Mouse (Mus musculus) midbrain, embryonic 16.5 days (tissue): ENCODE measurements around the gene Mmp15. TPM values are rescaled to one million over a fixed set of nuclear protein-coding genes. Genes with fewer than 3 reads are reported as not detected.

Source experiments
- ATAC-seq: fragments of 200-750 bp; cut with Nextera tagmentation; 2 replicates; pipeline ENCODE4 v1.8.0; 2017; ENCODE audit warnings: moderate TSS enrichment
- H3K27ac ChIP-seq: fragments of 300-500 bp; sonication (generic); 2 replicates; pipeline ENCODE4 v1.5.1; 2014; ENCODE audit warnings: mild to moderate bottlenecking, low read length, mixed read lengths
- H3K27me3 ChIP-seq: fragments of 300-500 bp; sonication (generic); 2 replicates; pipeline ENCODE4 v1.6.1; 2014; ENCODE audit warnings: low read depth, low read length, mixed read lengths; ENCODE audit not compliant: control insufficient read depth, insufficient read depth
- H3K36me3 ChIP-seq: fragments of 300-500 bp; sonication (generic); 2 replicates; pipeline ENCODE4 v1.6.1; 2014; ENCODE audit warnings: mild to moderate bottlenecking, low read length, moderate library complexity, mixed read lengths; ENCODE audit not compliant: control insufficient read depth, insufficient read depth
- H3K4me1 ChIP-seq: fragments of 300-500 bp; sonication (generic); 2 replicates; pipeline ENCODE4 v1.6.1; 2014; ENCODE audit warnings: mild to moderate bottlenecking, low read length, mixed read lengths; ENCODE audit not compliant: control insufficient read depth, insufficient read depth
- H3K4me2 ChIP-seq: fragments of 300-500 bp; sonication (generic); 2 replicates; pipeline ENCODE4 v1.6.1; 2014; ENCODE audit warnings: mild to moderate bottlenecking, low read length, mixed read lengths
- H3K4me3 ChIP-seq: fragments of 300-500 bp; sonication (generic); 2 replicates; pipeline ENCODE4 v1.5.1; 2014; ENCODE audit warnings: low read depth, mild to moderate bottlenecking, low read length, moderate library complexity, mixed read lengths
- H3K9ac ChIP-seq: fragments of 300-500 bp; sonication (generic); 2 replicates; pipeline ENCODE4 v1.6.1; 2014; ENCODE audit warnings: low read depth, low read length, mixed read lengths
- H3K9me3 ChIP-seq: fragments of 300-500 bp; sonication (generic); replicated peaks from 2 replicates; pipeline ENCODE4 v1.6.1; 2014; ENCODE audit warnings: mild to moderate bottlenecking, low read length, mixed read lengths; ENCODE audit not compliant: control insufficient read depth, poor library complexity, severe bottlenecking
- WGBS: fragments of 180-500 bp; shearing (Covaris S2); extraction: QIAGEN DNeasy Blood & Tissue Kit; methylation state at CpG from one replicate; pipeline ENCODE4 v1.1.7; 2014; 5-methylcytosine and 5-hydroxymethylcytosine counted together
- polyA plus RNA-seq: library from polyadenylated mRNA; unstranded; fragments of >200 nt; fragmentation: Nextera tagmentation; extraction: Ambion mirVana; gene quantifications from 2 replicates; pipeline ENCODE4 v1.2.1, GENCODE M21; 2015

Mmp15 gene
- 14.1 and 14.4 TPM in 2 replicates for polyA plus RNA-seq

GRCm38 (mm10) chr8:95352151-95352870 is at the start of gene Mmp15:
TSS of gene Mmp15 (plus strand) at chr8:95352268.
- ATAC-seq: peak; percentile 66
- no peaks in the 10 kb centered on the region for H3K9me3 ChIP-seq
- peaks cover 28% of the 10 kb centered on the region for H3K4me1 ChIP-seq

GRCm38 (mm10) chr8:95302410-95302809 is 49.7 kb upstream of the Mmp15 start:
- WGBS: 20% methylated on average over 5 of the region's 5 CpGs
- Histone ChIP-seq H3K36me3 (no peaks in the 10 kb centered on the region), H3K4me3 (no peak overlapping the region), H3K27me3 (no peaks in the 10 kb centered on the region), H3K9ac (no peak overlapping the region), H3K27ac (no peak overlapping the region), H3K4me2 (no peak overlapping the region), H3K9me3 (no peaks in the 10 kb centered on the region), H3K4me1 (peaks cover 2% of the 10 kb centered on the region; the same call in 1 of the 2 replicates)
- ATAC-seq: no peak

More at GRCm38 (mm10) chr8:95352151-95352870, at the start of gene Mmp15:
- H3K4me3 ChIP-seq: peak within 1 kb of the TSS; percentile 92
- no peaks in the 10 kb centered on the region for H3K27me3 ChIP-seq
- H3K4me2 ChIP-seq: peak within 1 kb of the TSS; percentile 70
- under 1% methylated on average over 75 of the region's 80 CpGs for WGBS
- H3K9ac ChIP-seq: peak within 1 kb of the TSS; percentile 87
- H3K27ac ChIP-seq: peak within 1 kb of the TSS; percentile 86
- H3K36me3 ChIP-seq: no peaks in the 10 kb centered on the region

- WGBS: 77% methylated on average over 4 of the region's 4 CpGs
- no peak overlapping the region for H3K9ac ChIP-seq
- no peak overlapping the region for H3K4me3 ChIP-seq
- H3K4me1 ChIP-seq: peaks cover 5% of the 10 kb centered on the region; the same call in 1 of the 2 replicates
- H3K27ac ChIP-seq: no peak overlapping the region
- H3K27me3 ChIP-seq: no peaks in the 10 kb centered on the region
- no peaks in the 10 kb centered on the region for H3K36me3 ChIP-seq
- no peak overlapping the region for H3K4me2 ChIP-seq
- no peak for ATAC-seq
- no peaks in the 10 kb centered on the region for H3K9me3 ChIP-seq
These were observed 46.5 kb upstream of the Mmp15 start for GRCm38 (mm10) chr8:95305526-95305925.

GRCm38 (mm10) chr8:95306431-95306830 is 45.6 kb upstream of the Mmp15 start, which contains the start of gene Cngb1:
TSS of gene Cngb1 (minus strand) at chr8:95306585.
- H3K4me2 ChIP-seq: no peak within 1 kb of the TSS
- 48% methylated on average over 6 of the region's 6 CpGs for WGBS
- H3K9ac ChIP-seq: no peak within 1 kb of the TSS
- H3K9me3 ChIP-seq: no peaks in the 10 kb centered on the region
- peaks cover 8% of the 10 kb centered on the region; the same call in 1 of the 2 replicates for H3K4me1 ChIP-seq
- no peak within 1 kb of the TSS for H3K4me3 ChIP-seq
- no peaks in the 10 kb centered on the region for H3K36me3 ChIP-seq
- no peak for ATAC-seq
- H3K27ac ChIP-seq: no peak within 1 kb of the TSS
- H3K27me3 ChIP-seq: no peaks in the 10 kb centered on the region

- no peaks in the 10 kb centered on the region for H3K9me3 ChIP-seq
- 0 out of 2 replicates have a peak within 1 kb of the TSS, but pooled peaks have one; percentile 18 for H3K4me2 ChIP-seq
- H3K27ac ChIP-seq: no peak within 1 kb of the TSS
- peaks cover 8% of the 10 kb centered on the region; the same call in 1 of the 2 replicates for H3K4me1 ChIP-seq
- no peaks in the 10 kb centered on the region for H3K27me3 ChIP-seq
- 0 out of 2 replicates have a peak, but pooled peaks have one; percentile 32 for ATAC-seq
- 20% methylated on average over 6 of the region's 6 CpGs for WGBS
- no peak within 1 kb of the TSS for H3K4me3 ChIP-seq
- no peaks in the 10 kb centered on the region for H3K36me3 ChIP-seq
- 0 out of 2 replicates have a peak within 1 kb of the TSS, but pooled peaks have one; percentile 30 for H3K9ac ChIP-seq
These were observed 41.6 kb upstream of the Mmp15 start, which contains the start of gene Tepp for GRCm38 (mm10) chr8:95310342-95310970. TSS of gene Tepp (plus strand) at chr8:95310566.

GRCm38 (mm10) chr8:95312836-95313235 is 39.2 kb upstream of the Mmp15 start:
- Histone ChIP-seq H3K4me1 (peaks cover 6% of the 10 kb centered on the region; the same call in 1 of the 2 replicates), H3K36me3 (no peaks in the 10 kb centered on the region), H3K9ac (no peak overlapping the region), H3K9me3 (no peaks in the 10 kb centered on the region), H3K27me3 (no peaks in the 10 kb centered on the region), H3K4me2 (no peak overlapping the region), H3K4me3 (no peak overlapping the region), H3K27ac (no peak overlapping the region)
- WGBS: 66% methylated on average over 18 of the region's 18 CpGs
- no peak for ATAC-seq

GRCm38 (mm10) chr8:95313857-95314256 is 38.2 kb upstream of the Mmp15 start:
- Histone ChIP-seq H3K27me3 (no peaks in the 10 kb centered on the region), H3K4me3 (no peak overlapping the region), H3K4me2 (no peak overlapping the region), H3K27ac (no peak overlapping the region), H3K9ac (no peak overlapping the region), H3K4me1 (peaks cover 6% of the 10 kb centered on the region; the same call in 1 of the 2 replicates), H3K9me3 (no peaks in the 10 kb centered on the region), H3K36me3 (no peaks in the 10 kb centered on the region)
- WGBS: 89% methylated on average over 6 of the region's 6 CpGs
- no peak for ATAC-seq

GRCm38 (mm10) chr8:95314707-95315106 is 37.4 kb upstream of the Mmp15 start:
- WGBS: 74% methylated on average over 2 of the region's 2 CpGs
- H3K4me1 ChIP-seq: peaks cover 6% of the 10 kb centered on the region; the same call in 1 of the 2 replicates
- no peak overlapping the region for H3K27ac ChIP-seq
- no peak overlapping the region for H3K9ac ChIP-seq
- H3K4me3 ChIP-seq: no peak overlapping the region
- H3K9me3 ChIP-seq: no peaks in the 10 kb centered on the region
- no peak overlapping the region for H3K4me2 ChIP-seq
- H3K36me3 ChIP-seq: no peaks in the 10 kb centered on the region
- no peak for ATAC-seq
- H3K27me3 ChIP-seq: peaks cover 4% of the 10 kb centered on the region; the same call in 1 of the 2 replicates

GRCm38 (mm10) chr8:95315350-95315749 is 36.7 kb upstream of the Mmp15 start:
- 96% methylated on average over 1 of the region's 1 CpGs for WGBS
- H3K4me1 ChIP-seq: peaks cover 5% of the 10 kb centered on the region; the same call in 1 of the 2 replicates
- no peak overlapping the region for H3K9ac ChIP-seq
- no peak for ATAC-seq
- no peaks in the 10 kb centered on the region for H3K9me3 ChIP-seq
- H3K4me3 ChIP-seq: no peak overlapping the region
- H3K36me3 ChIP-seq: no peaks in the 10 kb centered on the region
- H3K27ac ChIP-seq: no peak overlapping the region
- H3K4me2 ChIP-seq: no peak overlapping the region
- peaks cover 4% of the 10 kb centered on the region; the same call in 1 of the 2 replicates for H3K27me3 ChIP-seq
